Mouse (Mus musculus) ZHBTc4 (cell line): ENCODE data around the gene Rassf5.

Experiments used
- DNase-seq: peaks from one replicate; pipeline ENCODE4 v3.0.0-alpha.2; 2011; ENCODE audit warnings: low read depth, low spot score

The Rassf5 gene

DNA sequence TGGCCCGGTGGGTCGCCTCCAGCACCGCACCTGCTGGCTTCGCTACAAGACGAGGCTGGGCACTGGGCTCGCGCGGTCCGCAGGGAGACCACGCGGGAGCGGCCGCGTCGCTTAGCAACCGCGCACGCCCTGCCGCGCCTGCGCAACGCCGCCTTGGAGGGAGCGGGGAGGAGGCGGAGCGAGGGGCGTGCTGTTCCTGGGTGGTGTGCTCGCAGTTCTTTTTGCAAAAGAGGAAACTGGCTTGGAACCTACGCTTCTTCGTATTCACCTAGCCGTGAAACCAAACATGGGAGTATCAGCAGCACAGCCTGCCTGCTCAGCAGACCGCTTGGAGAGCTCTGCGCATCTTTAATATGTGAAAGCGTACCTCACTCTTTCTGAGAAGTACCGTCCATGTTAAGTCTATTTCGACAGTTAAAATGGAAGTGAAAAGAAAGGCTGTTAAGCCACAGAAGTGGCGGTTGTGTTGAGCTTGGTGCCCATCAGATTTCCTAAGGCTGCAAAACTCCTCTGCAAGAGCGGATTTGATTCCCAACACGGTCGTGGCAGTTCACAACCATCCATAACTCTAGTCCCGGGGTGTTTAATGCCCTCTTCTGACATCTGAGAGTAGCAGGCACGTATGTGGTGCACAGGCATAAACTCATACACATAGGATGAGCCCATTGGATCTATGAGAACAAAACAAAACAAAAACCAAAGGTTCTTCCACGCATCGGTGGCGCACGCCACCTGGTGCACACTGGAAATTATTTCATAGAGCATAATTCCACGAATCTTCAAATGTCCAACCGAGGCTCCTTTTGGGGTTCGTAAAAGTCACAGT lies 106.7 kb downstream of the Rassf5 start, which contains the start of gene Dyrk3:
Gene Dyrk3 (minus strand): TSS at position 150 of the 826 bp plus-strand sequence.
- DNase-seq, result peak; percentile 97

DNA sequence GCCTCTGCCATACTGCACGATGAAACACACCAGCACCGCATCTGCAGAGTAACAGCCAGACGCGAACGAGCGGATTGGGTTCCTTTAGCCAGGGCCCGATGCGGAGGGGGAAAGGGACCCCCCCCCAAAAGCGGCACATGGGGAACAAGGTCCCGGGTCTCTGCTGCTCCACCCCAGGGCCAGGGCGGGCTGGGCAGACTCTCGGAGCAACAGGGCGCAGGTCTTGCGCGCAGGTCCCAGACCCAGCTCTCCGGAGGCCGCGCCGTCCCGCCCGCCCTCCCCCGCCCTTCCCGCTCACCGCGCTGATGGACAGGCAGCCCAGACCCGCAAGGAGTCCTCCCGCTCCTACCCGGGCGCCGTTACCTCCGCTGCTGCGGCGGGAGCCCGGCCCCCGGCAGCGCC lies 107.3 kb downstream of the Rassf5 start:
- no peak for DNase-seq

DNA sequence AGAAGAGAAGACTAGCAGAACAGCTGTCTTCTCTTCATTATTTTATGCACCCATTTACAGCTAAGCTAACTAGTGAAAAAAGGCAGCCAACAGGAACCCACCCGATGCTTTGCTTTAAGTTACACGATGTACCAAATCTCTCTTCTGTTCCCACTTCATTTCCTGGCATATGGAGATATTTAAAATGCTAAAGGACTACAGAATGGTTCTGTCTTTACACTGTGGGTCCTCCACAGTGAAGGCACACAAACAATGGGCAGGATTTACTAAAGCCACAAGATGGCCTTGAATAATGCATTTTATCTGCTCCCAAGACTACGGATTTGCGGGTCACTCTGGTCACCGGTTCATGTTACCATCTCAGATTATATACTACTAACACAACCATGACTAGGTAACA lies 107.9 kb downstream of the Rassf5 start:
- DNase-seq, result no peak

DNA sequence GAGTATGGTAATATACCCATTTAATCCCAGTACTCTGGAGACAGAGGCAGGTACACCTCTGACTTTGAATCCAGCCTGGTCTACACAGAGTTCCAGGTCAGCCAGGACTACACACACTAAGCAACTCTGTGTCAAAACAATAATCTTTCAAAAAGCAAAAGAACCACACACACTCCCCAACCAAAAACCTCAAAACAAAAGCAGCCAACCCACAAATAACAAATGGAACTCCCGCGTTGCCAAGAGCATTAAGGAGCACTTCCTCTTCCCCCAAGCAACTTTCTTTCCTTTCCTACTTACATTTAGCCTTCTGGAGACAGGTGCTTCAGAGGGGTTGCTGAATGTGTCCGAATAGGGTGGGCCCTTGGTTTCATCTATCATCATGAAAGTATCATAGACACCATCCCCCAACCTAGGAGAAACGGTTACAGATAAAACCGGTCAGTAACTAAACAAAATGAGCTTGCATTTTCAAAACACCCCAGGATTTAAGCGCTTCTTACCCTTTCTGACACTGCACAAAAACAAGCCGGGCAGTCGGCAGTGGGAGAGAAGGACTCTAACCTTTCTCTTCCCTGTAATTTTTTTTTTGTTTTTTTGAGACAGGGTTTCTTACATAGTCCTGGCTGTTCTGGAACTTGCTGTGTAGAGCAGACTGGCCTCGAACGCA lies 109.0 kb downstream of the Rassf5 start:
- no peak for DNase-seq

DNA sequence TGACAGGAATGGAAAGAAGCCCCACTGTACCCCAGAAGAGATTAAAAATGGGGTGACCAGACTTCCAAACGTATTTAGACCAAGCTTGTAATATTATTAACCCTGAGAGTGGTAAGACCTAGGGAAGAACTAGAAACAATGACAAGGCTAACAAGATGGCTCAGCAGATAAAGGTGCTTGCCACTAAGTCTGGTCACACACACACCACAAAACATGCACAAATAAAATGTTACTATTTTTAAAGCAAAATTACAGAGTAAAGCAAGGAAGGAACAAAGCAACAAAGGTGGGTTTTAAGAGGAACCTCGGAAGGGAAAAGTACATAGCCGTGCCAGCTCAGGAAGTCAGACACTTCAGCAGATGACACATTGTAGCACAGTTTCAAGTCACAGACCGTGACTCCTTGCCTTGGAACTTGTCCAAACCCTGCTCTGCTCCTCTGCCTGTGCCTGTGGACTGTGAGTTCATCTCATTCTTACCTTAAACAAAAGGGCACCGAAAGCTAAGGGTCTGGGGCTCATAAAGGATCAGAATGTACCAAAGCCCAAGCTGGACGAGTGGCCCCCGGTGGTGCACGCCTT lies 110.0 kb downstream of the Rassf5 start:
- DNase-seq, result no peak

DNA sequence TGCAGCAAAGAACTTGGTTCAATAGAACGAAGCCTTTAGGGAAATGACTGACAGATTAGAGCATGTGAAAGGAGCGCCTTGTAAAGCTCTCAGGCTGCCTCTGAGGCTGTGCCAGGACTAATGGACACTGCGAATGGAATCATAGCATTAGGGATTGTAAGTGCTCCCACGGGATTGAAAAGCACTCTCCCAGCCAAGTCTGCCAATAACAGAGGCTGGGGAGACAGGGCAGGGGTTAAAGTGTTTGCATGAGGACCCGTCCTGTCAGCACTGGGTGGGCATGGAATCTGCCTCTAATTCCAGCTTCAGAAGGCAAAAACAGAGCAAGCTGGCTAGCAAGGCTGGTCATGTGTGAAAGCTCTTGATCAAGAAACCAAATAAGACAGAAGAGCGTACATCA lies 110.8 kb downstream of the Rassf5 start:
- DNase-seq, result no peak
